Mouse (Mus musculus) heart, adult 2 months (tissue): ENCODE measurements at regions not wholly inside any gene's neighbourhood (a gene's known extent, or its start where the extent isn't known, plus 50 kb on each side); places are given as distances from the start of the nearest gene placed in this dataset.

Source experiments
- CTCF ChIP-seq: fragments of 200-600 bp; IDR thresholded peaks from 2 replicates; pipeline ENCODE4 v1.8.1; 2022; ENCODE audit warnings: antibody characterized with exemption, mild to moderate bottlenecking, moderate library complexity
- EP300 ChIP-seq: fragments of 200-500 bp; IDR thresholded peaks from 2 replicates; pipeline ENCODE4 v1.6.1; 2011; ENCODE audit warnings: low read depth, low read length, control low read depth; ENCODE audit not compliant: insufficient read depth

- no peak for TF ChIP-seq EP300
- TF ChIP-seq CTCF = no peak
Measured at GRCm38 (mm10) chr3:147164931-147165330, 312.8 kb downstream of the Ttll7 start.
